Mouse (Mus musculus) forebrain, postnatal 0 days (tissue): ENCODE measurements at regions not wholly inside any gene's neighbourhood (a gene's known extent, or its start where the extent isn't known, plus 50 kb on each side); places are given as distances from the start of the nearest gene placed in this dataset.

ENCODE experiments used
- ATAC-seq: fragments of 200-750 bp; cut with Nextera tagmentation; 2 replicates; pipeline ENCODE4 v1.8.0; 2017; ENCODE audit warnings: mild to moderate bottlenecking, moderate library complexity
- DNase-seq: peaks from one replicate; pipeline ENCODE4 v3.0.0-alpha.2; 2015
- H3K27ac ChIP-seq: fragments of 300-500 bp; sonication (generic); 2 replicates; pipeline ENCODE4 v1.5.1; 2014; ENCODE audit warnings: low read depth, mild to moderate bottlenecking, antibody characterized with exemption, low read length, moderate library complexity, mixed read lengths
- H3K27me3 ChIP-seq: fragments of 300-500 bp; sonication (generic); 2 replicates; pipeline ENCODE4 v1.6.1; 2014; ENCODE audit warnings: mild to moderate bottlenecking, low read length, mixed read lengths; ENCODE audit not compliant: insufficient read depth
- H3K36me3 ChIP-seq: fragments of 300-500 bp; sonication (generic); 2 replicates; pipeline ENCODE4 v1.6.1; 2014; ENCODE audit warnings: mild to moderate bottlenecking, moderate library complexity; ENCODE audit not compliant: insufficient read depth
- H3K4me1 ChIP-seq: fragments of 300-500 bp; sonication (generic); 2 replicates; pipeline ENCODE4 v1.6.1; 2014; ENCODE audit warnings: antibody characterized with exemption; ENCODE audit not compliant: insufficient read depth
- H3K4me2 ChIP-seq: fragments of 300-500 bp; sonication (generic); 2 replicates; pipeline ENCODE4 v1.6.1; 2014; ENCODE audit warnings: low read depth, mild to moderate bottlenecking, moderate library complexity
- H3K4me3 ChIP-seq: fragments of 300-500 bp; sonication (generic); 2 replicates; pipeline ENCODE4 v1.5.1; 2014; ENCODE audit warnings: low read depth, low read length, mixed read lengths
- H3K9ac ChIP-seq: fragments of 300-500 bp; sonication (generic); 2 replicates; pipeline ENCODE4 v1.6.1; 2014; ENCODE audit warnings: mild to moderate bottlenecking
- H3K9me3 ChIP-seq: fragments of 300-500 bp; sonication (generic); 2 replicates; pipeline ENCODE4 v1.6.1; 2016; ENCODE audit warnings: low read length
- CTCF ChIP-seq: sonication (generic); IDR thresholded peaks from 2 replicates; pipeline ENCODE4 v1.5.1; 2016; ENCODE audit warnings: antibody characterized with exemption, control low read depth, low read depth
- WGBS: fragments of 180-500 bp; shearing (Covaris S2); extraction: QIAGEN DNeasy Blood & Tissue Kit; methylation state at CpG from one replicate; pipeline ENCODE4 v1.1.7; 2014; 5-methylcytosine and 5-hydroxymethylcytosine counted together

- Histone ChIP-seq H3K27ac (no peak overlapping the region), H3K4me1 (no peaks in the 10 kb centered on the region), H3K9ac (no peak overlapping the region), H3K9me3 (no peaks in the 10 kb centered on the region), H3K27me3 (no peaks in the 10 kb centered on the region), H3K4me2 (no peak overlapping the region), H3K4me3 (no peak overlapping the region), H3K36me3 (no peaks in the 10 kb centered on the region)
- DNase-seq (no peak), ATAC-seq (no peak)
- no peak for TF ChIP-seq CTCF
- WGBS, result 48% methylated on average over 8 of the region's 8 CpGs
Measured at GRCm38 (mm10) chr5:116790419-116790818, 198.8 kb upstream of the Srrm4 start.

GRCm38 (mm10) chr5:116789859-116790258 lies 198.2 kb upstream of the Srrm4 start:
- no peak for ATAC-seq
- Histone ChIP-seq H3K36me3 (no peaks in the 10 kb centered on the region), H3K9ac (no peak overlapping the region), H3K27me3 (no peaks in the 10 kb centered on the region), H3K4me3 (no peak overlapping the region), H3K27ac (no peak overlapping the region), H3K9me3 (no peaks in the 10 kb centered on the region), H3K4me2 (no peak overlapping the region), H3K4me1 (no peaks in the 10 kb centered on the region)
- no peak for TF ChIP-seq CTCF
- DNase-seq, result no peak
- 84% methylated on average over 9 of the region's 9 CpGs for WGBS

GRCm38 (mm10) chr5:116776450-116776849 lies 184.8 kb upstream of the Srrm4 start:
- WGBS, result 49% methylated on average over 2 of the region's 2 CpGs
- H3K27me3 ChIP-seq, result no peaks in the 10 kb centered on the region
- H3K4me3 ChIP-seq, result no peak overlapping the region
- no peak overlapping the region for H3K9ac ChIP-seq
- no peaks in the 10 kb centered on the region for H3K4me1 ChIP-seq
- no peaks in the 10 kb centered on the region for H3K9me3 ChIP-seq
- ATAC-seq, result no peak
- no peaks in the 10 kb centered on the region for H3K36me3 ChIP-seq
- peak; percentile 24; the same call in 1 of the 2 replicates for TF ChIP-seq CTCF
- no peak overlapping the region for H3K27ac ChIP-seq
- H3K4me2 ChIP-seq, result no peak overlapping the region
- no peak for DNase-seq

DNA sequence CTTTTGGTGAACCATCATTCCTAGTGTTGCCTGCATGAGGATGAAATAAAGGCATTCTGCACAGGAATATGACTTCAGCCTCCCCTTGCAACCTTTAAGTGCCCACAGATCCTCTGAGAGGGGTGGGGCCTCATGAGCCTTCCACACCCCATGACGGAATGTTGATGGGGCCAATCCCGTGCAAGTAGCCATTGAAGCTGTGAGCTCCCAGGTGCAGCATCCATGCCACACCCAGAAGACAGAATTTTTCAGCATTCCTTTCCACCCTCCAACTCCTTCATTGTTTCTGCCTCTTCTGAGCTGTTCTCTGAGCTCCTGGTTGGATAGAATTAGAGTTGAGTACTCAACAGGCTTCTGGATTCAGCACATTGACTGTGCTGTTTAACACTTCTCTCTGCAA lies 174.6 kb upstream of the Srrm4 start:
- Histone ChIP-seq H3K4me3 (no peak overlapping the region), H3K9ac (no peak overlapping the region), H3K4me2 (no peak overlapping the region), H3K27ac (no peak overlapping the region), H3K36me3 (no peaks in the 10 kb centered on the region), H3K9me3 (no peaks in the 10 kb centered on the region), H3K27me3 (no peaks in the 10 kb centered on the region), H3K4me1 (no peaks in the 10 kb centered on the region)
- no peak for ATAC-seq
- no peak for DNase-seq
- TF ChIP-seq CTCF, result no peak
- WGBS, result 95% methylated on average over 2 of the region's 2 CpGs

- TF ChIP-seq CTCF, result peak; percentile 33
- DNase-seq (no peak), ATAC-seq (no peak)
- Histone ChIP-seq H3K9me3 (no peaks in the 10 kb centered on the region), H3K36me3 (no peaks in the 10 kb centered on the region), H3K27me3 (no peaks in the 10 kb centered on the region), H3K9ac (no peak overlapping the region), H3K4me2 (no peak overlapping the region), H3K4me1 (no peaks in the 10 kb centered on the region), H3K27ac (no peak overlapping the region), H3K4me3 (no peak overlapping the region)
- 94% methylated on average over 6 of the region's 6 CpGs for WGBS
Measured at GRCm38 (mm10) chr5:116761323-116761722, 169.7 kb upstream of the Srrm4 start.

GRCm38 (mm10) chr5:116758687-116759086 lies 167.1 kb upstream of the Srrm4 start:
- H3K4me1 ChIP-seq, result no peaks in the 10 kb centered on the region
- ATAC-seq, result no peak
- H3K4me3 ChIP-seq, result no peak overlapping the region
- H3K4me2 ChIP-seq, result no peak overlapping the region
- 32% methylated on average over 14 of the region's 14 CpGs for WGBS
- H3K9me3 ChIP-seq, result no peaks in the 10 kb centered on the region
- no peak overlapping the region for H3K9ac ChIP-seq
- H3K27ac ChIP-seq, result no peak overlapping the region
- peak; percentile 35 for DNase-seq
- TF ChIP-seq CTCF, result no peak
- H3K36me3 ChIP-seq, result no peaks in the 10 kb centered on the region
- H3K27me3 ChIP-seq, result no peaks in the 10 kb centered on the region

GRCm38 (mm10) chr5:116752941-116753340 lies 161.3 kb upstream of the Srrm4 start:
- no peak for ATAC-seq

DNA sequence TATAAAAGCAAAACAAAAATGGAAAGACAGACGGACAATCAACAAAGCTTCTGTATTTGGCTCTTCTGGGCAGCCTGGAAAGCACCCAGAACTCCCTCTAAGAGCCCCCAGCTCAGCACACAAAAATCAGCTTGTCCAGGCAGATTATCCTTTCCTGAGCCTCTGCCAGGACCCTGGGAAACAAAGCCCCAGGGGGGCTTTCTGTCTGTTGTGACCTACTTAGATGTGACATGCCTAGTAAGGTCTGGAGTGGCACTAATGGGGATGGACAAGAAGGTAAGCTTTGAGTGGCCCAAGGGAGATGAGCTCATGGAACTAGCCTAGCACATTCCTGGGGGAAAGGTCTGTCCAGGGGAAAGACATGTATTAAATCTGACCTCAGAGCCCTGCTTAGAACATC lies 160.5 kb upstream of the Srrm4 start:
- no peak overlapping the region for H3K9ac ChIP-seq
- H3K27me3 ChIP-seq, result no peaks in the 10 kb centered on the region
- no peak overlapping the region for H3K4me3 ChIP-seq
- H3K36me3 ChIP-seq, result no peaks in the 10 kb centered on the region
- no peak overlapping the region for H3K27ac ChIP-seq
- DNase-seq (no peak), ATAC-seq (no peak)
- H3K4me2 ChIP-seq, result no peak overlapping the region
- no peak for TF ChIP-seq CTCF
- H3K9me3 ChIP-seq, result no peaks in the 10 kb centered on the region
- WGBS, result 55% methylated on average over 1 of the region's 1 CpGs
- no peaks in the 10 kb centered on the region for H3K4me1 ChIP-seq

More at GRCm38 (mm10) chr5:116752941-116753340, 161.3 kb upstream of the Srrm4 start:
- 78% methylated on average over 2 of the region's 2 CpGs for WGBS
- H3K9ac ChIP-seq, result no peak overlapping the region
- DNase-seq, result no peak
- H3K4me1 ChIP-seq, result no peaks in the 10 kb centered on the region
- H3K9me3 ChIP-seq, result no peaks in the 10 kb centered on the region
- H3K27me3 ChIP-seq, result no peaks in the 10 kb centered on the region
- H3K4me3 ChIP-seq, result no peak overlapping the region
- no peak for TF ChIP-seq CTCF
- H3K4me2 ChIP-seq, result no peak overlapping the region
- no peaks in the 10 kb centered on the region for H3K36me3 ChIP-seq
- no peak overlapping the region for H3K27ac ChIP-seq
